Mouse (Mus musculus): ENCODE results near the gene Ccn2.

Ccn2 gene

GRCm38 (mm10) chr10:24639596-24639995, 44.4 kb downstream of the Ccn2 start:
- intact Hi-C loops (cut with DNase I) = loop anchor here (10.0 kb wide), 1 partner anchor 145 kb away; no protein-coding TSS in a partner anchor

- intact Hi-C loops (cut with DNase I) = loop anchor here (10.0 kb wide), 1 partner anchor 884 kb away; no protein-coding TSS in a partner anchor
Observed at GRCm38 (mm10) chr10:24640186-24640875, 45.1 kb downstream of the Ccn2 start.

DNA sequence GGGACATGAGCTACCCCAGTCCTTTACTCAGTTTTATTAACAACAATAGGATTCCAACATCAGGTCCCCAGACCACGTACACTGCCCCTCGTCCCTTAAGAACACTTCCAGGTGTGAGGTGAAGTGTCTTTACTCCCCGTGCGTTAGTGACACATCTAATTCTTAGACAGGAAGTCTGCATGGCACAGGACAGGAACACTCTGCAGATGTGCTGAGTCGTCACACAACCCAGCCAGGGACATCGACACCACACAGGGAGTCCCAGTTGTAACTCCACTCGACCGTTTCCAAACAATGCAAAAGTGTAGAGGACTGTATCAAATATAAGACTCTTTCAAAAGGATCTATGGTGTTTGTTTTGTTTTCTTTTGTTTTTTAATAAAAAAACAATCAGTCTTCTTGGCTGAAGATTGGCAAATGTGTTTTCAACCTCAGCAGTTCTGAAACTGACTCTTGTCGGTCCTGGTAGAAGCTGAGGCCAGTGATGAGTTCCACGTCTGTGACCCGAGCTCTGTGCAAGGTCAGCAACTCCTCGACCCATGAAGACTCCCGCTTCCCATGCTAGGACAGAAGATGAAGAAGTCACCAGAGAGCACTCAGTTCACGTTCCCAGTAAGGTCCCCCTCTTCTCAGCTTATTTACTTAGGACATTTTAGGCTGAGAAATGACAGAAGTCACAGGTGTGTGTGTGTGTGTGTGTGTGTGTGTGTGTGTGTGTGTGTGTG, 46.3 kb downstream of the Ccn2 start:
- intact Hi-C loops (cut with DNase I) = loop anchor here (10.0 kb wide), 1 partner anchor 883 kb away; no protein-coding TSS in a partner anchor

- intact Hi-C loops (cut with DNase I) = loop anchor here (10.0 kb wide), 1 partner anchor 882 kb away; no protein-coding TSS in a partner anchor
Observed at GRCm38 (mm10) chr10:24642796-24643580, 47.7 kb downstream of the Ccn2 start.

- intact Hi-C loops (cut with DNase I) = loop anchor here (10.0 kb wide), 1 partner anchor 880 kb away; no protein-coding TSS in a partner anchor
Observed at GRCm38 (mm10) chr10:24645169-24645568, 49.9 kb downstream of the Ccn2 start.

Measured in adrenal gland (tissue).